Mouse (Mus musculus): ENCODE measurements around the gene Unc93a. TPM values are rescaled to one million over a fixed set of nuclear protein-coding genes. Genes with fewer than 3 reads are reported as not detected.
"Not testable (repeated sequence)": the region's sequence is repeated elsewhere in the genome, so short reads cannot be mapped to it uniquely, and the experiment has no call there.

Gene Unc93a
- polyA plus RNA-seq, 1 experiment from 2014 or later = not detected

GRCm38 (mm10) chr17:13092100-13092764, 39.4 kb downstream of the Unc93a start:
- ATAC-seq; DNase-seq; H3K27me3 ChIP-seq (ENCODE audit: insufficient read depth, low read length); H3K9ac ChIP-seq (replicated peaks); H3K36me3 ChIP-seq (replicated peaks; ENCODE audit: insufficient read depth, low read length); H3K4me3 ChIP-seq (ENCODE audit: low read depth, low read length); H3K9me3 ChIP-seq (ENCODE audit: low read length); H3K4me1 ChIP-seq (ENCODE audit: insufficient read depth); H3K27ac ChIP-seq (ENCODE audit: low read depth); H3K4me2 ChIP-seq (ENCODE audit: low read depth, low read length): not testable (repeated sequence)
- WGBS (ENCODE audit: insufficient replicate concordance) = 78% methylated on average over 5 of the region's 8 CpGs

- not testable (repeated sequence) for H3K4me2 ChIP-seq (ENCODE audit: low read depth, low read length); ATAC-seq; H3K4me1 ChIP-seq (ENCODE audit: insufficient read depth); H3K9me3 ChIP-seq (ENCODE audit: low read length); DNase-seq; H3K9ac ChIP-seq (replicated peaks); H3K4me3 ChIP-seq (ENCODE audit: low read depth, low read length); H3K36me3 ChIP-seq (replicated peaks; ENCODE audit: insufficient read depth, low read length); H3K27ac ChIP-seq (ENCODE audit: low read depth); H3K27me3 ChIP-seq (ENCODE audit: insufficient read depth, low read length)
- no CpG with 5 or more reads among the region's 1 CpGs for WGBS (ENCODE audit: insufficient replicate concordance)
Observed at GRCm38 (mm10) chr17:13091510-13091909, 40.1 kb downstream of the Unc93a start.

- not testable (repeated sequence) for ATAC-seq; H3K9ac ChIP-seq (replicated peaks); H3K4me1 ChIP-seq (ENCODE audit: insufficient read depth); H3K36me3 ChIP-seq (replicated peaks; ENCODE audit: insufficient read depth, low read length); H3K27me3 ChIP-seq (ENCODE audit: insufficient read depth, low read length); H3K4me2 ChIP-seq (ENCODE audit: low read depth, low read length); H3K9me3 ChIP-seq (ENCODE audit: low read length); DNase-seq; H3K4me3 ChIP-seq (ENCODE audit: low read depth, low read length); H3K27ac ChIP-seq (ENCODE audit: low read depth)
- WGBS (ENCODE audit: insufficient replicate concordance) = 30% methylated on average over 3 of the region's 5 CpGs
Observed at GRCm38 (mm10) chr17:13069227-13069626, 62.4 kb downstream of the Unc93a start.

GRCm38 (mm10) chr17:13067864-13068385, 63.7 kb downstream of the Unc93a start:
- not testable (repeated sequence) for H3K27ac ChIP-seq (ENCODE audit: low read depth)

GRCm38 (mm10) chr17:13062882-13063281, 68.7 kb downstream of the Unc93a start:
- not testable (repeated sequence) for H3K9ac ChIP-seq (replicated peaks); H3K27me3 ChIP-seq (ENCODE audit: insufficient read depth, low read length); H3K4me3 ChIP-seq (ENCODE audit: low read depth, low read length); H3K27ac ChIP-seq (ENCODE audit: low read depth); H3K4me1 ChIP-seq (ENCODE audit: insufficient read depth); H3K36me3 ChIP-seq (replicated peaks; ENCODE audit: insufficient read depth, low read length); H3K9me3 ChIP-seq (ENCODE audit: low read length); H3K4me2 ChIP-seq (ENCODE audit: low read depth, low read length); DNase-seq; ATAC-seq
- WGBS (ENCODE audit: insufficient replicate concordance) = 63% methylated on average over 4 of the region's 7 CpGs

More at GRCm38 (mm10) chr17:13067864-13068385, 63.7 kb downstream of the Unc93a start:
- 91% methylated on average over 1 of the region's 4 CpGs for WGBS (ENCODE audit: insufficient replicate concordance)
- H3K4me3 ChIP-seq (ENCODE audit: low read depth, low read length); H3K9ac ChIP-seq (replicated peaks); H3K4me2 ChIP-seq (ENCODE audit: low read depth, low read length); H3K36me3 ChIP-seq (replicated peaks; ENCODE audit: insufficient read depth, low read length); DNase-seq; H3K9me3 ChIP-seq (ENCODE audit: low read length); H3K4me1 ChIP-seq (ENCODE audit: insufficient read depth); ATAC-seq; H3K27me3 ChIP-seq (ENCODE audit: insufficient read depth, low read length): not testable (repeated sequence)

- ATAC-seq; H3K27me3 ChIP-seq (ENCODE audit: insufficient read depth, low read length): not testable (repeated sequence)
Observed at GRCm38 (mm10) chr17:13060804-13061203, 70.8 kb downstream of the Unc93a start, which contains the start of gene Tcp10b. Tcp10b (plus strand) TSS chr17:13061104.

More at GRCm38 (mm10) chr17:13060804-13061203, 70.8 kb downstream of the Unc93a start, which contains the start of gene Tcp10b:
- not testable (repeated sequence) for H3K4me1 ChIP-seq (ENCODE audit: insufficient read depth); H3K36me3 ChIP-seq (replicated peaks; ENCODE audit: insufficient read depth, low read length); DNase-seq; H3K27ac ChIP-seq (ENCODE audit: low read depth); H3K9ac ChIP-seq (replicated peaks); H3K4me2 ChIP-seq (ENCODE audit: low read depth, low read length); H3K9me3 ChIP-seq (ENCODE audit: low read length); H3K4me3 ChIP-seq (ENCODE audit: low read depth, low read length)
- WGBS (ENCODE audit: insufficient replicate concordance) = 68% methylated on average over 3 of the region's 4 CpGs

Other genes starting within 250 kb of the Unc93a start
- gene Pnldc1, start 221.6 kb downstream of the Unc93a start, polyA plus RNA-seq (2015; fragmentation: Nextera tagmentation; extraction: Ambion mirVana) = 0.47 and 0.95 TPM in 2 replicates
- 136 TPM in 2 replicates for gene Tcp1, start 216.1 kb downstream of the Unc93a start, polyA plus RNA-seq (2015; fragmentation: Nextera tagmentation; extraction: Ambion mirVana)
- 72.2 and 81.0 TPM in 2 replicates for gene Mrpl18, start 215.5 kb downstream of the Unc93a start, polyA plus RNA-seq (2015; fragmentation: Nextera tagmentation; extraction: Ambion mirVana)
- 38.4 and 38.8 TPM in 2 replicates for gene Acat3, start 191.2 kb downstream of the Unc93a start, polyA plus RNA-seq (2015; fragmentation: Nextera tagmentation; extraction: Ambion mirVana)
- 36.4 and 39.1 TPM in 2 replicates for gene Acat2, start 171.1 kb downstream of the Unc93a start, polyA plus RNA-seq (2015; fragmentation: Nextera tagmentation; extraction: Ambion mirVana)
- gene Wtap, start 137.6 kb downstream of the Unc93a start, polyA plus RNA-seq (2015; fragmentation: Nextera tagmentation; extraction: Ambion mirVana) = 49.2 and 54.6 TPM in 2 replicates
- gene Sod2, start 125.0 kb downstream of the Unc93a start, polyA plus RNA-seq (2015; fragmentation: Nextera tagmentation; extraction: Ambion mirVana) = 200 and 212 TPM in 2 replicates
- not detected in 2 replicates for gene Gpr31b, start 79.5 kb downstream of the Unc93a start, polyA plus RNA-seq (2015; fragmentation: Nextera tagmentation; extraction: Ambion mirVana)
- not detected in 2 replicates for gene Tcp10b, start 70.7 kb downstream of the Unc93a start, polyA plus RNA-seq (2015; fragmentation: Nextera tagmentation; extraction: Ambion mirVana)
- gene Smok2a, start 89.4 kb upstream of the Unc93a start, polyA plus RNA-seq (2015; fragmentation: Nextera tagmentation; extraction: Ambion mirVana) = not detected in 2 replicates
- not detected in 2 replicates for gene Smok2b, start 98.4 kb upstream of the Unc93a start, polyA plus RNA-seq (2015; fragmentation: Nextera tagmentation; extraction: Ambion mirVana)
- not detected in 2 replicates for gene Tcp10c, start 222.8 kb upstream of the Unc93a start, polyA plus RNA-seq (2015; fragmentation: Nextera tagmentation; extraction: Ambion mirVana)

Measured in liver, postnatal 0 days (tissue).